Mouse (Mus musculus): ENCODE results near the gene Vav3. TPM values are rescaled to one million over a fixed set of nuclear protein-coding genes. Genes with fewer than 3 reads are reported as not detected.

Vav3 gene
- polyA plus RNA-seq, 1 experiment = 1.7 TPM

- no peak overlapping the region for H3K4me3 ChIP-seq (ENCODE audit: extremely low read depth, insufficient read depth, insufficient read length)
- no peaks in the 10 kb centered on the region for H3K4me1 ChIP-seq (ENCODE audit: control insufficient read depth, insufficient read depth, insufficient read length)
- H3K27ac ChIP-seq (ENCODE audit: insufficient read depth, low read length) = no peak overlapping the region
- no peak for DNase-seq (ENCODE audit: low read depth in 1 of 2, low spot score in 2 of 2)
- no peak for TF ChIP-seq CTCF (IDR thresholded peaks at IDR 0.05; ENCODE audit: extremely low read depth, insufficient read depth, insufficient read length, insufficient replicate concordance)
- H3K36me3 ChIP-seq (ENCODE audit: control insufficient read depth, insufficient read depth, low read length) = no peaks in the 10 kb centered on the region
- no peaks in the 10 kb centered on the region for H3K27me3 ChIP-seq (ENCODE audit: control insufficient read depth, insufficient read depth, low read length)
- 92% methylated on average over 2 of the region's 2 CpGs for WGBS
These were observed 265.7 kb downstream of the Vav3 start for GRCm38 (mm10) chr3:109606121-109606520.

DNA sequence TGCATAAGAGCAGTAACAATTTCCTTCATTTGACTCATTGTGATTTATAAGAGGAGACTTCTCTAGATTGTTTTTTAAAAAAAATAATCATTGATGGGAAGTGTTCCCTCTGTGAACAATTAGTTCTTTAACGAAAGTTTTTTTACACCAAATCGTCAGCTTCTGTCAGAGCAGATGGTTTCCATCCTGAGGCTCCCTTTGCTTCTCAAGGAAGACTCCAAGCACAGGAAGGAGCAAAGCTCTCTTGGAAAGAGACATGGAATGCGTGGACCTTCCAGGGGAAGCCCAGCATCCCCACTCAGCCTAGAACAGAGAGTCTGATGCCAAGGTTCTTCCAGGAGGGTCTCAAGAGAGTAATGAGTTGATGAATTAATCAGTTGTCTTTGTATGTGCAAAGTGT is 281.3 kb downstream of the Vav3 start:
- Histone ChIP-seq H3K4me3 (ENCODE audit: extremely low read depth, insufficient read depth, insufficient read length) (no peak overlapping the region), H3K27me3 (ENCODE audit: control insufficient read depth, insufficient read depth, low read length) (no peaks in the 10 kb centered on the region), H3K27ac (ENCODE audit: insufficient read depth, low read length) (no peak overlapping the region), H3K36me3 (ENCODE audit: control insufficient read depth, insufficient read depth, low read length) (no peaks in the 10 kb centered on the region), H3K4me1 (ENCODE audit: control insufficient read depth, insufficient read depth, insufficient read length) (no peaks in the 10 kb centered on the region)
- WGBS = 88% methylated on average over 3 of the region's 3 CpGs
- TF ChIP-seq POLR2A (IDR thresholded peaks at IDR 0.05; ENCODE audit: low read depth, low read length) (no peak), CTCF (IDR thresholded peaks at IDR 0.05; ENCODE audit: extremely low read depth, insufficient read depth, insufficient read length, insufficient replicate concordance) (no peak)
- no peak for DNase-seq (ENCODE audit: low read depth in 1 of 2, low spot score in 2 of 2)

GRCm38 (mm10) chr3:109622361-109622760 is 281.9 kb downstream of the Vav3 start:
- Histone ChIP-seq H3K27me3 (ENCODE audit: control insufficient read depth, insufficient read depth, low read length) (no peaks in the 10 kb centered on the region), H3K36me3 (ENCODE audit: control insufficient read depth, insufficient read depth, low read length) (no peaks in the 10 kb centered on the region), H3K4me1 (ENCODE audit: control insufficient read depth, insufficient read depth, insufficient read length) (no peaks in the 10 kb centered on the region), H3K27ac (ENCODE audit: insufficient read depth, low read length) (no peak overlapping the region), H3K4me3 (ENCODE audit: extremely low read depth, insufficient read depth, insufficient read length) (no peak overlapping the region)
- TF ChIP-seq CTCF (IDR thresholded peaks at IDR 0.05; ENCODE audit: extremely low read depth, insufficient read depth, insufficient read length, insufficient replicate concordance) = no peak
- DNase-seq (ENCODE audit: low read depth in 1 of 2, low spot score in 2 of 2) = no peak
- WGBS = 89% methylated on average over 1 of the region's 1 CpGs

DNA sequence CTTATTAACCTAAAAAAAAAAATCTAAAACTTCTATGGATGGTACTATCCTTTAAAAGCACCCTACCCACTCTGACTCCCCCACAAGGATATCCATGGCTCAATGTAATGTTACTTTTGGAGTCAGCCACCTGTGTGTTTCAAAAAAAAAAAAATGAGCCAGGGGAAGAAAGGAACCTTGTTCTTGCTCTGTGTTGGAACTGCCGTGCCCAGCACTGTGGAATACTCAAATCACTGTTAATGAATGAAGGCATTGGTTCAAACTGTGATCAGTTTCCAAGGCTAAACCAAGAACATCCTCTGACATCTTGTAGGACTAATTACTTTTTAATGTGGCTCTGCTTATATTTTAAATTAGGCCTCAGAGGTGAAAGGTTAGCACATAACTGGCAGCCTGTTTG is 282.4 kb downstream of the Vav3 start:
- no peaks in the 10 kb centered on the region for H3K36me3 ChIP-seq (ENCODE audit: control insufficient read depth, insufficient read depth, low read length)
- H3K4me1 ChIP-seq (ENCODE audit: control insufficient read depth, insufficient read depth, insufficient read length) = no peaks in the 10 kb centered on the region
- no peaks in the 10 kb centered on the region for H3K27me3 ChIP-seq (ENCODE audit: control insufficient read depth, insufficient read depth, low read length)
- 89% methylated on average over 1 of the region's 1 CpGs for WGBS
- no peak for DNase-seq (ENCODE audit: low read depth in 1 of 2, low spot score in 2 of 2)
- no peak overlapping the region for H3K4me3 ChIP-seq (ENCODE audit: extremely low read depth, insufficient read depth, insufficient read length)
- no peak overlapping the region for H3K27ac ChIP-seq (ENCODE audit: insufficient read depth, low read length)
- TF ChIP-seq POLR2A (IDR thresholded peaks at IDR 0.05; ENCODE audit: low read depth, low read length) (no peak), CTCF (IDR thresholded peaks at IDR 0.05; ENCODE audit: extremely low read depth, insufficient read depth, insufficient read length, insufficient replicate concordance) (no peak)

GRCm38 (mm10) chr3:109623770-109624169 is 283.3 kb downstream of the Vav3 start:
- no peak overlapping the region for H3K27ac ChIP-seq (ENCODE audit: insufficient read depth, low read length)
- WGBS = 87% methylated on average over 2 of the region's 2 CpGs
- no peaks in the 10 kb centered on the region for H3K4me1 ChIP-seq (ENCODE audit: control insufficient read depth, insufficient read depth, insufficient read length)
- H3K4me3 ChIP-seq (ENCODE audit: extremely low read depth, insufficient read depth, insufficient read length) = no peak overlapping the region
- no peak for DNase-seq (ENCODE audit: low read depth in 1 of 2, low spot score in 2 of 2)
- no peaks in the 10 kb centered on the region for H3K36me3 ChIP-seq (ENCODE audit: control insufficient read depth, insufficient read depth, low read length)
- TF ChIP-seq CTCF (IDR thresholded peaks at IDR 0.05; ENCODE audit: extremely low read depth, insufficient read depth, insufficient read length, insufficient replicate concordance) (no peak), POLR2A (IDR thresholded peaks at IDR 0.05; ENCODE audit: low read depth, low read length) (no peak)
- H3K27me3 ChIP-seq (ENCODE audit: control insufficient read depth, insufficient read depth, low read length) = no peaks in the 10 kb centered on the region

DNA sequence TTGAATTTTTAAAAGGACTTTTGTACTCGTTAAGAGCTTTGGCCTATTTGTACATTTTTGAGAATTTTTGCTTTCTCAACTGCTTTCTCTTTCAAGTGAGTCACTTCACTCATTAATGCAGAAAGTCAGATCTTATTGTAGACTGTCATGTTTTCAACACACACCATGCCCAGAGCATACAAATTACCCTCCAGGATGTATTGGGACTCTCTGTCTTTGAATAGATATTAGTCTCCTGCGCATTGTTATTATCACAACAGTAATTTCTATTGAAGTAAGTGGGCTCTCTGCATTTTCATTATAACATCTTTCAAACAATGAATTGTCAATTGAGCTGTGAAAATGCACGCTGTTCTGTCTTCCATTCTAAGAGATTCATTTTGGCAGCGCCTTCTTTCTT is 295.6 kb downstream of the Vav3 start:
- 83% methylated on average over 4 of the region's 4 CpGs for WGBS
- TF ChIP-seq CTCF (IDR thresholded peaks at IDR 0.05; ENCODE audit: extremely low read depth, insufficient read depth, insufficient read length, insufficient replicate concordance) (no peak), POLR2A (IDR thresholded peaks at IDR 0.05; ENCODE audit: low read depth, low read length) (no peak)
- no peak overlapping the region for H3K4me3 ChIP-seq (ENCODE audit: extremely low read depth, insufficient read depth, insufficient read length)
- no peak for DNase-seq (ENCODE audit: low read depth in 1 of 2, low spot score in 2 of 2)
- H3K36me3 ChIP-seq (ENCODE audit: control insufficient read depth, insufficient read depth, low read length) = no peaks in the 10 kb centered on the region
- H3K27ac ChIP-seq (ENCODE audit: insufficient read depth, low read length) = no peak overlapping the region
- no peaks in the 10 kb centered on the region for H3K27me3 ChIP-seq (ENCODE audit: control insufficient read depth, insufficient read depth, low read length)
- no peaks in the 10 kb centered on the region for H3K4me1 ChIP-seq (ENCODE audit: control insufficient read depth, insufficient read depth, insufficient read length)

DNA sequence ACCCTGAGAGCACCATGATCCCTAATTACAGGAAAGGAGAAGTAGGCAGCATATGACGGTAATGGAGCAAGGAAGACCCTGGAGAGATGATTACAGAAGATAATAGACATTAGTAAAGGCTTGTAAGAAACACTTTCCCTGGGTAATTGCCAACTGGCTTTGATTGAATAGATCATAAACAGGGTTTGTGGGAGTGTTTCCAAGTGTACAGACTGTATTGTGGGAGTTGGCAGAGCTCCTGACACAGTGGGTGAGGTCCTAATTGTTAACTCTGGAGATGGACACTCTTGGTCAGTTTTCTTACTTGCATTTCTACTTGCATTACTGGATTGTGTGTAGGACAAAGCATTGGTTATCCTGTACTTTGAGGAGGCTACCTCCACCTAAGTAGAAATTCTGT is 298.9 kb downstream of the Vav3 start:
- no peak for DNase-seq (ENCODE audit: low read depth in 1 of 2, low spot score in 2 of 2)
- H3K4me1 ChIP-seq (ENCODE audit: control insufficient read depth, insufficient read depth, insufficient read length) = no peaks in the 10 kb centered on the region
- H3K36me3 ChIP-seq (ENCODE audit: control insufficient read depth, insufficient read depth, low read length) = no peaks in the 10 kb centered on the region
- no peak overlapping the region for H3K27ac ChIP-seq (ENCODE audit: insufficient read depth, low read length)
- H3K4me3 ChIP-seq (ENCODE audit: extremely low read depth, insufficient read depth, insufficient read length) = no peak overlapping the region
- H3K27me3 ChIP-seq (ENCODE audit: control insufficient read depth, insufficient read depth, low read length) = no peaks in the 10 kb centered on the region
- TF ChIP-seq CTCF (IDR thresholded peaks at IDR 0.05; ENCODE audit: extremely low read depth, insufficient read depth, insufficient read length, insufficient replicate concordance) (no peak), POLR2A (IDR thresholded peaks at IDR 0.05; ENCODE audit: low read depth, low read length) (no peak)
- WGBS = 84% methylated on average over 1 of the region's 1 CpGs
